Mouse (Mus musculus): ENCODE data around the gene Mast4. TPM values are rescaled to one million over a fixed set of nuclear protein-coding genes. Genes with fewer than 3 reads are reported as not detected.

The Mast4 gene
- total RNA-seq (2012; rRNA removed) (7.4 and 8.1 TPM in 2 replicates), total RNA-seq (2014; rRNA removed) (0.92 and 0.99 TPM in 2 replicates), polyA plus RNA-seq (2012; ENCODE audit: insufficient read length, low read depth) (4.1 and 6.1 TPM in 2 replicates)

DNA sequence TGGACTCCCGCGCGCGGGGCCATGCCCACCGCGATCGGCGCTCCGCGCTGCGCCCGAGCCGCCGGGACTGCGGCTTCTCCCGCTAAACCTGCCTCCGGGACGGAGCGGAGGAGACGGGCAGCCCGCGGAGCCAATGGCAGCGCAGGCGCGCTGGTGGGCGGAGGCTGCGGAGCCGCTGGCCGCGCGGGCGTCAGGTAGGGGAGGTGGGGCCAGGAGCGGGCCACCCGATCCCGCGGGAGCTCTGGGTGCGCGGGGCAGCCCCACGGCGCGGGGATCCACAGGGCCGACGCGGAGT is at the start of gene Mast4:
Gene Mast4, minus strand, starts transcription at position 106 of the 295 bp plus-strand sequence.
- dilution Hi-C loops (cut with MboI; ENCODE audit: extremely low pct_ligation_motif_present, extremely low pct_unique_long_range_greater_than_20kb, low sequenced_read_pairs) = no loop called here
- no peak within 1 kb of the TSS for H3K4me3 ChIP-seq (replicated peaks in 1 of 3; ENCODE audit: low read depth in 2 of 3, low read length in 2 of 3, poor library complexity in 1 of 3)
- H3K4me1 ChIP-seq (ENCODE audit: control insufficient read depth in 1 of 2, insufficient read depth in 2 of 2) = peaks cover 0 to 10% of the 10 kb centered on the region in 2 experiments; a peak in 1 of 4 replicates
- no peak within 1 kb of the TSS for H3K27ac ChIP-seq (ENCODE audit: insufficient read depth, low read depth)
- H3K79me2 ChIP-seq (replicated peaks; ENCODE audit: control insufficient read depth, extremely low read depth, insufficient read depth, poor library complexity, severe bottlenecking) = no peaks in the 10 kb centered on the region
- TF ChIP-seq USF1 (IDR thresholded peaks at IDR 0.05; ENCODE audit: low read depth, low read length) = no peak
- TF ChIP-seq GABPA (IDR thresholded peaks at IDR 0.05; ENCODE audit: insufficient replicate concordance, low read depth, low read length) = no peak
- TF ChIP-seq RAD21 (IDR thresholded peaks at IDR 0.05; ENCODE audit: low read depth, low read length) = no peak
- TF ChIP-seq ZC3H11A (IDR thresholded peaks at IDR 0.05; ENCODE audit: low read depth, low read length) = no peak
- no peak for TF ChIP-seq KAT2A (IDR thresholded peaks at IDR 0.05; ENCODE audit: insufficient replicate concordance, low read length)
- TF ChIP-seq POLR2A (IDR thresholded peaks at IDR 0.05; ENCODE audit: low read depth, low read length) = no peak
- no peak for TF ChIP-seq ZMIZ1 (IDR thresholded peaks at IDR 0.05; ENCODE audit: low read depth, low read length)
- H3K36me3 ChIP-seq (replicated peaks in 1 of 2; ENCODE audit: control insufficient read depth in 1 of 2, insufficient read depth in 1 of 2, low read length in 1 of 2) = peaks cover 0 to 17% of the 10 kb centered on the region in 2 experiments
- in situ Hi-C loops (cut with MboI; ENCODE audit: low pct_ligation_motif_present, low pct_unique_long_range_greater_than_20kb, low sequenced_read_pairs) = no loop called here
- no peak for DNase-seq (ENCODE audit: extremely low read depth)
- no peaks in the 10 kb centered on the region for H3K27me3 ChIP-seq (replicated peaks)
- H3K4me2 ChIP-seq (ENCODE audit: insufficient read depth, low read depth, poor library complexity, severe bottlenecking) = no peak within 1 kb of the TSS
- peaks cover 18% of the 10 kb centered on the region for H3K9me3 ChIP-seq (replicated peaks; ENCODE audit: low read length)
- H3K9ac ChIP-seq (ENCODE audit: insufficient read depth, low read depth) = no peak within 1 kb of the TSS

DNA sequence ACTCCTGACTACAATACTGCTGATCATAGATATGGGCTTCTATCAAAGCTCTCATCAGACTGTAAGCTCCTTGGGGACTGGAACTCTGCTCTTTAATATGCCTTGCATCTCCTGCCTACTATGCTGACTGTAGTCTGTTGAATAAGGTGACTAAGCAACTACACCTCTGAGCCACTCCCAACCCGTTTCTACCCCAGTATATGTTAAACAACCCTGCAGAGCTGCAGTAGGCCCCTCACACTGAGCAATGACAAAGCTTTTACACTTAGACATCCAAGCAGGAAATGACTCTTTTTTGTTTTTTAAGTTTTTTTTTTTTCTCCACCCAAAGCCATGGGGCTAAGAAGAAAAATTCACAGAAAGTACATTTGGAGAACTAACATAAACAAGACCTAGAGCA is 40.2 kb upstream of the Mast4 start:
- no peak overlapping the region for H3K4me3 ChIP-seq (replicated peaks in 1 of 3; ENCODE audit: low read depth in 2 of 3, low read length in 2 of 3, poor library complexity in 1 of 3)
- dilution Hi-C loops (cut with MboI; ENCODE audit: extremely low pct_ligation_motif_present, extremely low pct_unique_long_range_greater_than_20kb, low sequenced_read_pairs) (no loop called here), in situ Hi-C loops (cut with MboI; ENCODE audit: low pct_ligation_motif_present, low pct_unique_long_range_greater_than_20kb, low sequenced_read_pairs) (no loop called here)
- no peaks in the 10 kb centered on the region for H3K79me2 ChIP-seq (replicated peaks; ENCODE audit: control insufficient read depth, extremely low read depth, insufficient read depth, poor library complexity, severe bottlenecking)
- H3K9ac ChIP-seq (ENCODE audit: insufficient read depth, low read depth) = no peak overlapping the region
- peaks cover 0 to 11% of the 10 kb centered on the region in 2 experiments for H3K36me3 ChIP-seq (replicated peaks in 1 of 2; ENCODE audit: control insufficient read depth in 1 of 2, insufficient read depth in 1 of 2, low read length in 1 of 2)
- no peak for TF ChIP-seq MEF2A (IDR thresholded peaks at IDR 0.05; ENCODE audit: borderline replicate concordance, low read depth, low read length)
- no peak for TF ChIP-seq JUN (IDR thresholded peaks at IDR 0.05; ENCODE audit: insufficient read depth, low read depth, low read length)
- TF ChIP-seq IRF4 (IDR thresholded peaks at IDR 0.05; ENCODE audit: low read depth, low read length) = no peak
- TF ChIP-seq MXI1 (IDR thresholded peaks at IDR 0.05; ENCODE audit: low read depth, low read length) = no peak
- no peak for TF ChIP-seq SMC3 (IDR thresholded peaks at IDR 0.05; ENCODE audit: low read depth, low read length)
- TF ChIP-seq MAX (IDR thresholded peaks at IDR 0.05; ENCODE audit: low read length) = no peak
- no peak for TF ChIP-seq CTCF (conservative IDR thresholded peaks at IDR 0.05 in 1 of 2, IDR thresholded peaks at IDR 0.05 in 1 of 2; ENCODE audit: low read depth in 2 of 2, low read length in 2 of 2)
- no peak for TF ChIP-seq PAX5 (IDR thresholded peaks at IDR 0.05; ENCODE audit: low read length)
- TF ChIP-seq POLR2A (IDR thresholded peaks at IDR 0.05; ENCODE audit: low read depth, low read length) = no peak
- no peak for TF ChIP-seq SIN3A (IDR thresholded peaks at IDR 0.05; ENCODE audit: low read length)
- TF ChIP-seq JUND (conservative IDR thresholded peaks at IDR 0.05; ENCODE audit: low read depth, low read length) = no peak
- no peak for TF ChIP-seq E2F4 (IDR thresholded peaks at IDR 0.05; ENCODE audit: insufficient replicate concordance, low read depth, low read length)
- no peak for TF ChIP-seq USF1 (IDR thresholded peaks at IDR 0.05; ENCODE audit: low read depth, low read length)
- TF ChIP-seq CHD2 (IDR thresholded peaks at IDR 0.05; ENCODE audit: low read length) = no peak
- TF ChIP-seq ZNF384 (IDR thresholded peaks at IDR 0.05; ENCODE audit: low read depth, low read length) = no peak
- no peak for TF ChIP-seq USF2 (conservative IDR thresholded peaks at IDR 0.05; ENCODE audit: low read depth, low read length)
- TF ChIP-seq ETS1 (conservative IDR thresholded peaks at IDR 0.05; ENCODE audit: low read depth, low read length) = no peak
- no peak for TF ChIP-seq NELFE (IDR thresholded peaks at IDR 0.05; ENCODE audit: low read depth, low read length)
- TF ChIP-seq ZKSCAN1 (IDR thresholded peaks at IDR 0.05; ENCODE audit: borderline replicate concordance, low read depth, low read length) = no peak
- H3K4me2 ChIP-seq (ENCODE audit: insufficient read depth, low read depth, poor library complexity, severe bottlenecking) = no peak overlapping the region
- no peak for DNase-seq (ENCODE audit: extremely low read depth)
- no peaks in the 10 kb centered on the region for H3K27me3 ChIP-seq (replicated peaks)
- H3K4me1 ChIP-seq (ENCODE audit: control insufficient read depth in 1 of 2, insufficient read depth in 2 of 2) = peaks cover 5 to 18% of the 10 kb centered on the region in 2 experiments
- no peak overlapping the region for H3K27ac ChIP-seq (ENCODE audit: insufficient read depth, low read depth)
- H3K9me3 ChIP-seq (replicated peaks; ENCODE audit: low read length) = no peaks in the 10 kb centered on the region

All from CH12.LX (cell line).